ENCODE assay signal across 11 mouse cellular contexts in genomic region chr1:185409831-185410230, GRCm38 (mm10). TPM values are rescaled to one million over a fixed set of nuclear protein-coding genes. Genes with fewer than 3 reads are reported as not detected.
A peak's percentile ranks its signal among the peaks of the same experiment; 100 is the strongest.
DNase-seq lines count a peak whose midpoint lies in the region; ATAC-seq and TF ChIP-seq lines count a peak whose summit lies in the region.
"Had no signal": no experiment of that assay in that cellular context is flagged by ENCODE, and none has a peak within 500 bp of the region (broad histone marks: within the 10 kb centered on the region; RNA-seq: fewer than 3 reads in every experiment).

No protein-coding gene starts in this region.

- no peak for TF ChIP-seq POLR2A in cortical plate, adult 2 months (IDR thresholded peaks at IDR 0.05; ENCODE audit: extremely low read depth, insufficient read depth, low read length)

- H3K36me3 ChIP-seq in forebrain, embryonic 14.5 days (ENCODE audit: control insufficient read depth, insufficient read depth, low read length) = peaks cover 83% of the 10 kb centered on the region
- H3K36me3 ChIP-seq in forebrain, embryonic 13.5 days (ENCODE audit: poor library complexity, severe bottlenecking) = peaks cover 73% of the 10 kb centered on the region
- H3K36me3 ChIP-seq in liver, embryonic 11.5 days (ENCODE audit: control insufficient read depth, insufficient read depth, low read length) = peaks cover 52% of the 10 kb centered on the region

- H3K27ac ChIP-seq in forebrain, embryonic 14.5 days (ENCODE audit: low read depth, low read length) = no peak overlapping the region
- H3K27ac ChIP-seq in forebrain, embryonic 13.5 days = no peak overlapping the region
- no peak overlapping the region for H3K27ac ChIP-seq in liver, embryonic 11.5 days (ENCODE audit: low read depth, low read length)
- no peak overlapping the region for H3K27ac ChIP-seq in cortical plate, adult 2 months (ENCODE audit: insufficient read depth, low read length)

- no peak overlapping the region for H3K4me2 ChIP-seq in forebrain, embryonic 14.5 days (ENCODE audit: low read length)
- no peak overlapping the region for H3K4me2 ChIP-seq in forebrain, embryonic 13.5 days
- H3K4me2 ChIP-seq in liver, embryonic 11.5 days = no peak overlapping the region

- DNase-seq in forebrain, embryonic 14.5 days (ENCODE audit: low spot score) = peak; percentile 55
- DNase-seq in liver = peak; percentile 55
- DNase-seq in liver, embryonic 11.5 days (ENCODE audit: low spot score) = no peak
- peak; percentile 45 for DNase-seq in retina, postnatal 1 day
- DNase-seq in adrenal gland, adult 18-20 months (ENCODE audit: low spot score in 2 of 2) = no peak
- DNase-seq: adrenal gland, postnatal 25 days; lung, adult 2 months had no signal

- H3K4me1 ChIP-seq in forebrain, embryonic 14.5 days (ENCODE audit: control insufficient read depth, insufficient read depth, low read length) = no peaks in the 10 kb centered on the region
- H3K4me1 ChIP-seq in forebrain, embryonic 13.5 days = no peaks in the 10 kb centered on the region
- no peaks in the 10 kb centered on the region for H3K4me1 ChIP-seq in liver, embryonic 11.5 days (replicated peaks; ENCODE audit: control insufficient read depth, insufficient read depth, low read length)
- no peaks in the 10 kb centered on the region for H3K4me1 ChIP-seq in cortical plate, adult 2 months (ENCODE audit: control insufficient read depth, insufficient read depth, low read length)

- peak; percentile 46 for TF ChIP-seq CTCF in cortical plate, adult 2 months (IDR thresholded peaks at IDR 0.05; ENCODE audit: extremely low read depth, insufficient read depth, low read length)

- WGBS in forebrain, embryonic 14.5 days = 80% methylated on average over 3 of the region's 3 CpGs
- WGBS in forebrain, embryonic 13.5 days = 77% methylated on average over 3 of the region's 3 CpGs
- WGBS in liver, embryonic 11.5 days = 81% methylated on average over 3 of the region's 3 CpGs

- H3K27me3 ChIP-seq in forebrain, embryonic 14.5 days (replicated peaks; ENCODE audit: control insufficient read depth, insufficient read depth, low read length) = no peaks in the 10 kb centered on the region
- H3K27me3 ChIP-seq in forebrain, embryonic 13.5 days = no peaks in the 10 kb centered on the region
- no peaks in the 10 kb centered on the region for H3K27me3 ChIP-seq in liver, embryonic 11.5 days (replicated peaks; ENCODE audit: control insufficient read depth, insufficient read depth, low read length)

- no peak overlapping the region for H3K4me3 ChIP-seq in forebrain, embryonic 14.5 days (ENCODE audit: low read depth, low read length)
- H3K4me3 ChIP-seq in forebrain, embryonic 13.5 days = no peak overlapping the region
- H3K4me3 ChIP-seq in liver, embryonic 11.5 days (ENCODE audit: low read depth, low read length) = no peak overlapping the region
- H3K4me3 ChIP-seq in cortical plate, adult 2 months (ENCODE audit: insufficient read depth, low read length) = no peak overlapping the region

- no peak for ATAC-seq in forebrain, embryonic 14.5 days
- no peak for ATAC-seq in forebrain, embryonic 13.5 days
- no peak; the same call in 1 of the 2 replicates for ATAC-seq in liver, embryonic 11.5 days (replicated peaks; ENCODE audit: low FRiP score)
- ATAC-seq in monocyte, adult 5-6 weeks (replicated peaks; ENCODE audit: insufficient number of reproducible peaks, low FRiP score, low TSS enrichment, poor library complexity, severe bottlenecking) = no peak

- H3K9me3 ChIP-seq in forebrain, embryonic 14.5 days (replicated peaks; ENCODE audit: control insufficient read depth, low read length) = no peaks in the 10 kb centered on the region
- no peaks in the 10 kb centered on the region for H3K9me3 ChIP-seq in forebrain, embryonic 13.5 days (replicated peaks)
- no peaks in the 10 kb centered on the region for H3K9me3 ChIP-seq in liver, embryonic 11.5 days (ENCODE audit: control insufficient read depth, low read length)

- H3K9ac ChIP-seq in forebrain, embryonic 14.5 days (ENCODE audit: low read length) = no peak overlapping the region
- H3K9ac ChIP-seq in forebrain, embryonic 13.5 days = no peak overlapping the region
- no peak overlapping the region for H3K9ac ChIP-seq in liver, embryonic 11.5 days (ENCODE audit: low read depth, low read length)

RNA-seq across cellular contexts. Expression of gene Slc30a10, which starts 44.8 kb away (rescaled TPM):
- 10.5 and 11.0 TPM in 2 replicates for polyA plus RNA-seq in forebrain, embryonic 14.5 days (2014; fragmentation: Nextera tagmentation; extraction: Ambion mirVana)
- 8.2 and 10.5 TPM in 2 replicates for polyA plus RNA-seq in forebrain, embryonic 13.5 days (2015; fragmentation: Nextera tagmentation; extraction: Ambion mirVana)
- polyA plus RNA-seq in liver, embryonic 11.5 days (2014; fragmentation: Nextera tagmentation; extraction: Ambion mirVana) = 22.8 and 23.5 TPM in 2 replicates
- polyA plus RNA-seq in cortical plate, adult 2 months (2012; rRNA removed) = 11.4 and 12.0 TPM in 2 replicates
- total RNA-seq in monocyte, adult 5-6 weeks (2017) = not detected in 3 replicates
- not detected for total RNA-seq in adrenal gland, adult 18-20 months (2021)
- total RNA-seq: adrenal gland, postnatal 25 days had no signal
- polyA plus RNA-seq: lung, adult 2 months; testis, adult 2 months had no signal

RNA-seq across cellular contexts. Expression of gene Eprs, which starts 47.0 kb away (rescaled TPM):
- polyA plus RNA-seq in forebrain, embryonic 14.5 days (2014; fragmentation: Nextera tagmentation; extraction: Ambion mirVana) = 142 and 156 TPM in 2 replicates
- polyA plus RNA-seq in forebrain, embryonic 13.5 days (2015; fragmentation: Nextera tagmentation; extraction: Ambion mirVana) = 151 and 159 TPM in 2 replicates
- 180 and 202 TPM in 2 replicates for polyA plus RNA-seq in liver, embryonic 11.5 days (2014; fragmentation: Nextera tagmentation; extraction: Ambion mirVana)
- polyA plus RNA-seq in cortical plate, adult 2 months (2012; rRNA removed) = 29.2 and 29.4 TPM in 2 replicates
- 85.2 to 137 TPM (median 93.8 TPM) in 3 replicates for total RNA-seq in monocyte, adult 5-6 weeks (2017)
- total RNA-seq in adrenal gland, adult 18-20 months (2021) = 100 to 1,000 TPM; 216 to 332 TPM

Comparison
In these comparisons a context has a peak if more than half of its experiments do, and no peak if none do; other contexts are left out.
1. DNase-seq: peak in forebrain, embryonic 14.5 days (single experiment), liver (single experiment) and retina, postnatal 1 day (single experiment); none in liver, embryonic 11.5 days (single experiment) and adrenal gland, adult 18-20 months (0 of 2).